Mouse (Mus musculus) heart, embryonic 15.5 days (tissue): ENCODE data around the gene Cmtm5. TPM values are rescaled to one million over a fixed set of nuclear protein-coding genes. Genes with fewer than 3 reads are reported as not detected.

Experiments
- ATAC-seq: fragments of 200-750 bp; cut with Nextera tagmentation; replicated peaks from 2 replicates; pipeline ENCODE4 v1.8.0; 2017; ENCODE audit warnings: low read depth, moderate TSS enrichment; ENCODE audit not compliant: insufficient number of reproducible peaks, insufficient read depth, low FRiP score
- H3K27ac ChIP-seq: fragments of 300-500 bp; sonication (generic); 2 replicates; pipeline ENCODE4 v1.5.1; 2015; ENCODE audit warnings: mild to moderate bottlenecking, inconsistent platforms
- H3K27me3 ChIP-seq: fragments of 300-500 bp; sonication (generic); 2 replicates; pipeline ENCODE4 v1.6.1; 2015; ENCODE audit warnings: inconsistent platforms
- H3K36me3 ChIP-seq: fragments of 300-500 bp; sonication (generic); 2 replicates; pipeline ENCODE4 v1.6.1; 2015; ENCODE audit warnings: mild to moderate bottlenecking, inconsistent platforms
- H3K4me1 ChIP-seq: fragments of 300-500 bp; sonication (generic); replicated peaks from 2 replicates; pipeline ENCODE4 v1.6.1; 2015; ENCODE audit warnings: inconsistent platforms
- H3K4me2 ChIP-seq: fragments of 300-500 bp; sonication (generic); 2 replicates; pipeline ENCODE4 v1.6.1; 2015; ENCODE audit warnings: inconsistent platforms, mild to moderate bottlenecking, moderate library complexity
- H3K4me3 ChIP-seq: fragments of 300-500 bp; sonication (generic); 2 replicates; pipeline ENCODE4 v1.5.1; 2015; ENCODE audit warnings: mild to moderate bottlenecking, inconsistent platforms
- H3K9ac ChIP-seq: fragments of 300-500 bp; sonication (generic); 2 replicates; pipeline ENCODE4 v1.6.1; 2015; ENCODE audit warnings: mild to moderate bottlenecking, inconsistent platforms
- H3K9me3 ChIP-seq: fragments of 300-500 bp; sonication (generic); replicated peaks from 2 replicates; pipeline ENCODE4 v1.6.1; 2016; ENCODE audit warnings: inconsistent platforms
- WGBS: fragments of 180-500 bp; shearing (Covaris S2); methylation state at CpG from one replicate; pipeline ENCODE4 v1.1.7; 2015; ENCODE audit warnings: mixed read lengths; 5-methylcytosine and 5-hydroxymethylcytosine counted together
- polyA plus RNA-seq: library from polyadenylated mRNA; unstranded; fragments of >200 nt; fragmentation: Nextera tagmentation; extraction: Ambion mirVana; gene quantifications from 2 replicates; pipeline ENCODE4 v1.2.1, GENCODE M21; 2015

The Cmtm5 gene
- polyA plus RNA-seq, 1 experiment from 2014 or later: 0.74 TPM

GRCm38 (mm10) chr14:54913343-54913742, 22.7 kb upstream of the Cmtm5 start:
- H3K4me1 ChIP-seq: peaks cover 19% of the 10 kb centered on the region
- no peaks in the 10 kb centered on the region for H3K9me3 ChIP-seq
- no peak for ATAC-seq
- H3K27me3 ChIP-seq: 0 out of 2 replicates have a peak, but pooled peaks cover 3% of the 10 kb centered on the region
- H3K27ac ChIP-seq: peak overlapping the region; percentile 70
- H3K4me3 ChIP-seq: peak overlapping the region; percentile 94
- WGBS: 21% methylated on average over 10 of the region's 10 CpGs
- H3K9ac ChIP-seq: peak overlapping the region; percentile 96
- H3K36me3 ChIP-seq: peaks cover 13% of the 10 kb centered on the region; the same call in 1 of the 2 replicates
- H3K4me2 ChIP-seq: peak overlapping the region; percentile 99

- Histone ChIP-seq H3K36me3 (peaks cover 29% of the 10 kb centered on the region), H3K4me2 (no peak overlapping the region), H3K27ac (no peak overlapping the region), H3K27me3 (0 out of 2 replicates have a peak, but pooled peaks cover 3% of the 10 kb centered on the region), H3K4me3 (no peak overlapping the region), H3K4me1 (peaks cover 16% of the 10 kb centered on the region), H3K9ac (no peak overlapping the region), H3K9me3 (no peaks in the 10 kb centered on the region)
- WGBS: 86% methylated on average over 16 of the region's 16 CpGs
- no peak for ATAC-seq
Measured at GRCm38 (mm10) chr14:54920076-54920685, 15.9 kb upstream of the Cmtm5 start.

- H3K4me1 ChIP-seq: peaks cover 38% of the 10 kb centered on the region
- H3K27ac ChIP-seq: peak overlapping the region; percentile 91
- H3K36me3 ChIP-seq: peaks cover 14% of the 10 kb centered on the region
- H3K9me3 ChIP-seq: no peaks in the 10 kb centered on the region
- WGBS: 32% methylated on average over 7 of the region's 7 CpGs
- peaks cover 15% of the 10 kb centered on the region for H3K27me3 ChIP-seq
- ATAC-seq: peak; percentile 65
- H3K4me2 ChIP-seq: peak overlapping the region; percentile 93
- H3K4me3 ChIP-seq: peak overlapping the region; percentile 59
- H3K9ac ChIP-seq: peak overlapping the region; percentile 72
Measured at GRCm38 (mm10) chr14:54924641-54925348, 11.3 kb upstream of the Cmtm5 start.

GRCm38 (mm10) chr14:54925349-54926342, 10.4 kb upstream of the Cmtm5 start, which contains the start of gene Efs:
Gene Efs, minus strand, starts transcription at chr14:54926126.
- WGBS: 3% methylated on average over 57 of the region's 57 CpGs
- H3K4me1 ChIP-seq: peaks cover 46% of the 10 kb centered on the region
- H3K4me2 ChIP-seq: peak within 1 kb of the TSS; percentile 93
- H3K9ac ChIP-seq: peak within 1 kb of the TSS; percentile 72
- no peaks in the 10 kb centered on the region for H3K9me3 ChIP-seq
- peak; percentile 51 for ATAC-seq
- peaks cover 5% of the 10 kb centered on the region for H3K36me3 ChIP-seq
- peak within 1 kb of the TSS; percentile 59 for H3K4me3 ChIP-seq
- H3K27ac ChIP-seq: peak within 1 kb of the TSS; percentile 91
- peaks cover 15% of the 10 kb centered on the region for H3K27me3 ChIP-seq

GRCm38 (mm10) chr14:54926401-54927158, 9.5 kb upstream of the Cmtm5 start:
- Histone ChIP-seq H3K36me3 (no peaks in the 10 kb centered on the region), H3K4me3 (peak overlapping the region; percentile 59), H3K9ac (peak overlapping the region; percentile 72), H3K27me3 (peaks cover 15% of the 10 kb centered on the region), H3K4me1 (peaks cover 46% of the 10 kb centered on the region), H3K9me3 (no peaks in the 10 kb centered on the region), H3K4me2 (peak overlapping the region; percentile 93), H3K27ac (peak overlapping the region; percentile 91)
- peak; percentile 67 for ATAC-seq
- under 1% methylated on average over 52 of the region's 58 CpGs for WGBS

- Histone ChIP-seq H3K36me3 (no peaks in the 10 kb centered on the region), H3K9ac (peak overlapping the region; percentile 72; the same call in 1 of the 2 replicates), H3K4me2 (peak overlapping the region; percentile 93), H3K27me3 (peaks cover 15% of the 10 kb centered on the region), H3K27ac (peak overlapping the region; percentile 91), H3K4me3 (peak overlapping the region; percentile 59; the same call in 1 of the 2 replicates), H3K9me3 (no peaks in the 10 kb centered on the region), H3K4me1 (peaks cover 46% of the 10 kb centered on the region)
- 41% methylated on average over 7 of the region's 7 CpGs for WGBS
- no peak for ATAC-seq
Measured at GRCm38 (mm10) chr14:54927296-54927695, 8.8 kb upstream of the Cmtm5 start.

- 49% methylated on average over 5 of the region's 5 CpGs for WGBS
- no peak overlapping the region for H3K9ac ChIP-seq
- H3K27ac ChIP-seq: no peak overlapping the region
- no peaks in the 10 kb centered on the region for H3K9me3 ChIP-seq
- H3K4me3 ChIP-seq: no peak overlapping the region
- H3K4me2 ChIP-seq: no peak overlapping the region
- H3K4me1 ChIP-seq: peaks cover 39% of the 10 kb centered on the region
- peaks cover 15% of the 10 kb centered on the region for H3K27me3 ChIP-seq
- no peaks in the 10 kb centered on the region for H3K36me3 ChIP-seq
- no peak for ATAC-seq
Measured at GRCm38 (mm10) chr14:54929801-54930200, 6.3 kb upstream of the Cmtm5 start.

- Histone ChIP-seq H3K27me3 (peaks cover 15% of the 10 kb centered on the region), H3K36me3 (no peaks in the 10 kb centered on the region), H3K9ac (no peak overlapping the region), H3K27ac (no peak overlapping the region), H3K4me2 (no peak overlapping the region), H3K4me1 (peaks cover 33% of the 10 kb centered on the region), H3K9me3 (no peaks in the 10 kb centered on the region), H3K4me3 (no peak overlapping the region)
- 24% methylated on average over 2 of the region's 2 CpGs for WGBS
- no peak for ATAC-seq
Measured at GRCm38 (mm10) chr14:54930431-54930830, 5.6 kb upstream of the Cmtm5 start.

- Histone ChIP-seq H3K36me3 (no peaks in the 10 kb centered on the region), H3K27me3 (peaks cover 6% of the 10 kb centered on the region), H3K4me2 (no peak within 1 kb of the TSS), H3K9ac (no peak within 1 kb of the TSS), H3K4me1 (peaks cover 24% of the 10 kb centered on the region), H3K9me3 (no peaks in the 10 kb centered on the region), H3K4me3 (no peak within 1 kb of the TSS), H3K27ac (no peak within 1 kb of the TSS)
- WGBS: 34% methylated on average over 6 of the region's 6 CpGs
- no peak for ATAC-seq
Measured at GRCm38 (mm10) chr14:54932645-54933150, 3.4 kb upstream of the Cmtm5 start, which contains the start of gene Il25. Gene Il25, plus strand, starts transcription at chr14:54932695.

GRCm38 (mm10) chr14:54936831-54937160, 735 bp downstream of the Cmtm5 start:
- H3K27me3 ChIP-seq: no peaks in the 10 kb centered on the region; the same call in 1 of the 2 replicates
- 35% methylated on average over 6 of the region's 6 CpGs for WGBS
- H3K4me3 ChIP-seq: no peak overlapping the region
- H3K9me3 ChIP-seq: no peaks in the 10 kb centered on the region
- no peak overlapping the region for H3K9ac ChIP-seq
- H3K4me1 ChIP-seq: peaks cover 13% of the 10 kb centered on the region
- no peak overlapping the region for H3K4me2 ChIP-seq
- peaks cover 9% of the 10 kb centered on the region; the same call in 1 of the 2 replicates for H3K36me3 ChIP-seq
- ATAC-seq: no peak
- H3K27ac ChIP-seq: peak overlapping the region; percentile 43
